ENCODE assay signal across 8 mouse cellular contexts in the genomic region with DNA sequence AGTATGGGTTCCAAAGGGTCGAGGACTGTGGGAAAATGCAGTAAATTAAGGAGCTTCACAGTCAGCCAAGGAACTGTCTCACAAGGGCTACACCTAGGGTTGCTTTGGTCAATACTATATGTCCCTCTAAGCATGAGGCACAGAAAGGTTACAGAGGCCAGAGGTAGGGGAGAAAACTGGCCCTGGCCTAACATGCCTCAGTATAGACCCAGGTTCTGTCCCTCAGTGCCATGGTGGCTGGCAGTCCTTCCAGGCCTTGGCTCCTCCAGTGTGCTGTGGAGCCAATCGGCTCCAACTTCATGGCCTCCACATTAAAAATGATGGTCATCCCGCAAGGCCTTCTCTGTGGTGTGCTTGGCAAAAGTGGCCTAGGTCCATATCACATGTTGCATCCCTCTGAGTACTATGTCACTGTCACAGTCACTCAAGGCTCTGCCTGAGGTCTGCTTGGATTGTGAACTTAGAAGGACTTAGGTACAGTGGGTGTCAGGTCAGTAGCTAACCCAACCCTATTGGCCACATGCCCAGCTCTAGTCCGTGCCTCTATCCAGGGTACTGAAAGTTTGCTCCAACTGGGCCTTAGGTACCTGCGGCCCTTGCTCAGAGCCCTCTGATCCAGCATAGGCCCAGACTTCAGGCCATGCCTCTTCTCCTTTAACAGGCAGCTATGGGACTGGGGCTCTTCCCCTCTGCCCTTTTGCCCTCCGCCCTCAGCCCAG. TPM values are rescaled to one million over a fixed set of nuclear protein-coding genes. Genes with fewer than 3 reads are reported as not detected.
DNase-seq lines count a peak whose midpoint lies in the region; ATAC-seq and TF ChIP-seq lines count a peak whose summit lies in the region.

No protein-coding gene starts in this region.

- H3K9me3 ChIP-seq in intestine, embryonic 15.5 days = no peaks in the 10 kb centered on the region
- no peaks in the 10 kb centered on the region for H3K9me3 ChIP-seq in intestine, postnatal 0 days (ENCODE audit: control insufficient read depth)
- no peaks in the 10 kb centered on the region for H3K9me3 ChIP-seq in forebrain, embryonic 14.5 days (replicated peaks; ENCODE audit: control insufficient read depth, low read length)
- no peaks in the 10 kb centered on the region for H3K9me3 ChIP-seq in liver, postnatal 0 days (ENCODE audit: low read length)

- peak; percentile 56 for DNase-seq in NIH3T3 (ENCODE audit: low read depth)
- no peak for DNase-seq in forebrain, embryonic 14.5 days (ENCODE audit: low spot score)
- peak; percentile 68 for DNase-seq in liver, postnatal 0 days
- DNase-seq in thymus, postnatal 0 days (ENCODE audit: low spot score) = no peak
- no peak for DNase-seq in right cerebral cortex, postnatal 4 days
- DNase-seq in cerebellum, adult 11 months = no peak

- no peaks in the 10 kb centered on the region for H3K36me3 ChIP-seq in intestine, embryonic 15.5 days
- H3K36me3 ChIP-seq in intestine, postnatal 0 days (ENCODE audit: control insufficient read depth, insufficient read depth) = no peaks in the 10 kb centered on the region
- H3K36me3 ChIP-seq in forebrain, embryonic 14.5 days (ENCODE audit: control insufficient read depth, insufficient read depth, low read length) = no peaks in the 10 kb centered on the region
- H3K36me3 ChIP-seq in liver, postnatal 0 days (replicated peaks; ENCODE audit: insufficient read depth, low read length) = no peaks in the 10 kb centered on the region

- H3K27ac ChIP-seq in intestine, embryonic 15.5 days = no peak overlapping the region
- H3K27ac ChIP-seq in intestine, postnatal 0 days (ENCODE audit: low read depth, low read length) = no peak overlapping the region
- H3K27ac ChIP-seq in forebrain, embryonic 14.5 days (ENCODE audit: low read depth, low read length) = peak overlapping the region; percentile 44; the same call in 1 of the 2 replicates
- no peak overlapping the region for H3K27ac ChIP-seq in liver, postnatal 0 days (ENCODE audit: low read depth)

- no peak for TF ChIP-seq CTCF in intestine, postnatal 0 days (IDR thresholded peaks at IDR 0.05; ENCODE audit: low read depth)
- TF ChIP-seq CTCF in liver, postnatal 0 days (IDR thresholded peaks at IDR 0.05; ENCODE audit: low read depth) = no peak

- 65% methylated on average over 6 of the region's 6 CpGs for WGBS in intestine, embryonic 15.5 days
- 61% methylated on average over 6 of the region's 6 CpGs for WGBS in intestine, postnatal 0 days
- WGBS in forebrain, embryonic 14.5 days = 64% methylated on average over 6 of the region's 6 CpGs
- WGBS in liver, postnatal 0 days (ENCODE audit: insufficient replicate concordance) = 62% methylated on average over 6 of the region's 6 CpGs

- peak; percentile 53; the same call in 1 of the 2 replicates for ATAC-seq in intestine, embryonic 15.5 days
- ATAC-seq in intestine, postnatal 0 days = no peak
- ATAC-seq in forebrain, embryonic 14.5 days = no peak
- peak; percentile 15; the same call in 1 of the 2 replicates for ATAC-seq in liver, postnatal 0 days

- no peak for TF ChIP-seq EP300 in liver, postnatal 0 days (IDR thresholded peaks at IDR 0.05; ENCODE audit: low read depth)

- no peak overlapping the region for H3K9ac ChIP-seq in intestine, embryonic 15.5 days
- H3K9ac ChIP-seq in intestine, postnatal 0 days (ENCODE audit: low read depth, low read length) = no peak overlapping the region
- no peak overlapping the region for H3K9ac ChIP-seq in forebrain, embryonic 14.5 days (ENCODE audit: low read length)
- no peak overlapping the region for H3K9ac ChIP-seq in liver, postnatal 0 days (replicated peaks)

- H3K4me1 ChIP-seq in intestine, embryonic 15.5 days (replicated peaks) = no peaks in the 10 kb centered on the region
- H3K4me1 ChIP-seq in intestine, postnatal 0 days (replicated peaks; ENCODE audit: control insufficient read depth, insufficient read depth, low read length) = no peaks in the 10 kb centered on the region
- peaks cover 31% of the 10 kb centered on the region for H3K4me1 ChIP-seq in forebrain, embryonic 14.5 days (ENCODE audit: control insufficient read depth, insufficient read depth, low read length)
- H3K4me1 ChIP-seq in liver, postnatal 0 days (ENCODE audit: insufficient read depth) = no peaks in the 10 kb centered on the region

- H3K27me3 ChIP-seq in intestine, embryonic 15.5 days (replicated peaks) = no peaks in the 10 kb centered on the region
- no peaks in the 10 kb centered on the region for H3K27me3 ChIP-seq in intestine, postnatal 0 days (replicated peaks; ENCODE audit: control insufficient read depth, insufficient read depth, low read length)
- H3K27me3 ChIP-seq in forebrain, embryonic 14.5 days (replicated peaks; ENCODE audit: control insufficient read depth, insufficient read depth, low read length) = no peaks in the 10 kb centered on the region
- no peaks in the 10 kb centered on the region; the same call in 1 of the 2 replicates for H3K27me3 ChIP-seq in liver, postnatal 0 days (ENCODE audit: insufficient read depth, low read length)

- no peak overlapping the region for H3K4me3 ChIP-seq in intestine, embryonic 15.5 days (replicated peaks)
- H3K4me3 ChIP-seq in intestine, postnatal 0 days (ENCODE audit: low read depth, low read length) = no peak overlapping the region
- no peak overlapping the region for H3K4me3 ChIP-seq in forebrain, embryonic 14.5 days (ENCODE audit: low read depth, low read length)
- no peak overlapping the region for H3K4me3 ChIP-seq in liver, postnatal 0 days (ENCODE audit: low read depth, low read length)

- H3K4me2 ChIP-seq in intestine, embryonic 15.5 days (replicated peaks) = no peak overlapping the region
- H3K4me2 ChIP-seq in intestine, postnatal 0 days (replicated peaks; ENCODE audit: low read depth) = no peak overlapping the region
- no peak overlapping the region for H3K4me2 ChIP-seq in forebrain, embryonic 14.5 days (ENCODE audit: low read length)
- no peak overlapping the region for H3K4me2 ChIP-seq in liver, postnatal 0 days (ENCODE audit: low read depth, low read length)

RNA-seq across cellular contexts. Expression of a gene that starts 47.1 kb away (rescaled TPM):
- 42.2 and 43.0 TPM in 2 replicates for polyA plus RNA-seq in intestine, embryonic 15.5 days (2015; fragmentation: Nextera tagmentation; extraction: Ambion mirVana)
- polyA plus RNA-seq in intestine, postnatal 0 days (2015; fragmentation: Nextera tagmentation; extraction: Ambion mirVana) = 36.3 and 38.0 TPM in 2 replicates
- 44.4 and 53.4 TPM in 2 replicates for polyA plus RNA-seq in forebrain, embryonic 14.5 days (2014; fragmentation: Nextera tagmentation; extraction: Ambion mirVana)
- polyA plus RNA-seq in liver, postnatal 0 days (2015; fragmentation: Nextera tagmentation; extraction: Ambion mirVana) = 15.7 and 17.9 TPM in 2 replicates
- 35.0 and 37.1 TPM in 2 replicates for polyA plus RNA-seq in thymus, postnatal 0 days (2015; fragmentation: Nextera tagmentation; extraction: Ambion mirVana)

RNA-seq across cellular contexts. Expression of a gene that starts 55.3 kb away (rescaled TPM):
- 31.2 and 35.8 TPM in 2 replicates for polyA plus RNA-seq in intestine, embryonic 15.5 days (2015; fragmentation: Nextera tagmentation; extraction: Ambion mirVana)
- 36.3 and 38.9 TPM in 2 replicates for polyA plus RNA-seq in intestine, postnatal 0 days (2015; fragmentation: Nextera tagmentation; extraction: Ambion mirVana)
- 33.1 and 38.0 TPM in 2 replicates for polyA plus RNA-seq in forebrain, embryonic 14.5 days (2014; fragmentation: Nextera tagmentation; extraction: Ambion mirVana)
- 18.5 and 19.6 TPM in 2 replicates for polyA plus RNA-seq in liver, postnatal 0 days (2015; fragmentation: Nextera tagmentation; extraction: Ambion mirVana)
- polyA plus RNA-seq in thymus, postnatal 0 days (2015; fragmentation: Nextera tagmentation; extraction: Ambion mirVana) = 48.5 and 49.8 TPM in 2 replicates

RNA-seq across cellular contexts. Expression of a gene that starts 55.4 kb away (rescaled TPM):
- polyA plus RNA-seq in intestine, embryonic 15.5 days (2015; fragmentation: Nextera tagmentation; extraction: Ambion mirVana) = 33.9 and 36.9 TPM in 2 replicates
- polyA plus RNA-seq in intestine, postnatal 0 days (2015; fragmentation: Nextera tagmentation; extraction: Ambion mirVana) = 20.0 and 20.7 TPM in 2 replicates
- polyA plus RNA-seq in forebrain, embryonic 14.5 days (2014; fragmentation: Nextera tagmentation; extraction: Ambion mirVana) = 83.2 and 83.8 TPM in 2 replicates
- 8.5 TPM in 2 replicates for polyA plus RNA-seq in liver, postnatal 0 days (2015; fragmentation: Nextera tagmentation; extraction: Ambion mirVana)
- 47.2 and 48.4 TPM in 2 replicates for polyA plus RNA-seq in thymus, postnatal 0 days (2015; fragmentation: Nextera tagmentation; extraction: Ambion mirVana)

Comparison
In these comparisons a context has a peak if more than half of its experiments do, and no peak if none do; other contexts are left out.
1. ATAC-seq: peak in intestine, embryonic 15.5 days (single experiment) and liver, postnatal 0 days (single experiment); none in intestine, postnatal 0 days (single experiment) and forebrain, embryonic 14.5 days (single experiment).
2. DNase-seq: peak in NIH3T3 (single experiment) and liver, postnatal 0 days (single experiment); none in forebrain, embryonic 14.5 days (single experiment), thymus, postnatal 0 days (single experiment), right cerebral cortex, postnatal 4 days (single experiment) and cerebellum, adult 11 months (single experiment).